Mouse (Mus musculus) kidney, adult 9 months (tissue): Measurements from ENCODE around the gene Kpna1.
"Not testable (repeated sequence)": the region's sequence is repeated elsewhere in the genome, so short reads cannot be mapped to it uniquely, and the experiment has no call there.

ENCODE experiments used
- DNase-seq: peaks from one replicate; pipeline ENCODE4 v3.0.0; 2022

Kpna1 gene

GRCm38 (mm10) chr16:35993316-35993715 is 14.8 kb downstream of the Kpna1 start:
- DNase-seq, result no peak

- not testable (repeated sequence) for DNase-seq
These were observed 20.3 kb downstream of the Kpna1 start for GRCm38 (mm10) chr16:35998852-35999251.

GRCm38 (mm10) chr16:36008396-36008795 is 29.8 kb downstream of the Kpna1 start:
- DNase-seq, result no peak

- DNase-seq, result no peak
These were observed 37.8 kb downstream of the Kpna1 start for GRCm38 (mm10) chr16:36016335-36016734.

- DNase-seq, result not testable (repeated sequence)
These were observed 49.6 kb downstream of the Kpna1 start for GRCm38 (mm10) chr16:36028120-36028519.

GRCm38 (mm10) chr16:36040640-36041624 is 62.4 kb downstream of the Kpna1 start, which contains the start of gene Wdr5b:
TSS of gene Wdr5b (plus strand) at chr16:36041190.
- peak; percentile 98 for DNase-seq

- no peak for DNase-seq
These were observed 63.1 kb downstream of the Kpna1 start for GRCm38 (mm10) chr16:36041625-36042020.

- DNase-seq, result no peak
These were observed 64.5 kb downstream of the Kpna1 start for GRCm38 (mm10) chr16:36043073-36043472.

- DNase-seq, result no peak
These were observed 65.4 kb downstream of the Kpna1 start for GRCm38 (mm10) chr16:36043964-36044363.

- no peak for DNase-seq
These were observed 69.0 kb downstream of the Kpna1 start for GRCm38 (mm10) chr16:36047538-36047937.

- no peak for DNase-seq
These were observed 72.9 kb downstream of the Kpna1 start for GRCm38 (mm10) chr16:36051491-36051890.

GRCm38 (mm10) chr16:36053524-36054275 is 75.2 kb downstream of the Kpna1 start:
- no peak for DNase-seq

GRCm38 (mm10) chr16:36054920-36055319 is 76.4 kb downstream of the Kpna1 start:
- DNase-seq, result no peak

- no peak for DNase-seq
These were observed 77.9 kb downstream of the Kpna1 start for GRCm38 (mm10) chr16:36056416-36056815.

- no peak for DNase-seq
These were observed 79.5 kb downstream of the Kpna1 start for GRCm38 (mm10) chr16:36057933-36058475.

GRCm38 (mm10) chr16:36062534-36062933 is 84.0 kb downstream of the Kpna1 start:
- not testable (repeated sequence) for DNase-seq

GRCm38 (mm10) chr16:36063315-36063714 is 84.8 kb downstream of the Kpna1 start:
- no peak for DNase-seq

- DNase-seq, result no peak
These were observed 86.4 kb downstream of the Kpna1 start for GRCm38 (mm10) chr16:36064904-36065303.

- DNase-seq, result no peak
These were observed 89.1 kb downstream of the Kpna1 start for GRCm38 (mm10) chr16:36067694-36068093.

GRCm38 (mm10) chr16:36068356-36068755 is 89.8 kb downstream of the Kpna1 start:
- DNase-seq, result no peak

GRCm38 (mm10) chr16:36069819-36070575 is 91.4 kb downstream of the Kpna1 start:
- DNase-seq, result peak; percentile 22

GRCm38 (mm10) chr16:36071071-36071449 is 92.5 kb downstream of the Kpna1 start:
- DNase-seq, result no peak
